Mouse (Mus musculus) liver, embryonic 12.5 days (tissue): ENCODE measurements at regions not wholly inside any gene's neighbourhood (a gene's known extent, or its start where the extent isn't known, plus 50 kb on each side); places are given as distances from the start of the nearest gene placed in this dataset.
A peak's percentile ranks its signal among the peaks of the same experiment; 100 is the strongest.

ENCODE experiments used
- ATAC-seq: fragments of 200-750 bp; cut with Nextera tagmentation; 2 replicates; pipeline ENCODE4 v1.8.0; 2017; ENCODE audit warnings: moderate number of reproducible peaks, mild to moderate bottlenecking, moderate library complexity
- H3K27ac ChIP-seq: fragments of 300-500 bp; sonication (generic); 2 replicates; pipeline ENCODE4 v1.5.1; 2016; ENCODE audit warnings: mild to moderate bottlenecking
- H3K27me3 ChIP-seq: fragments of 300-500 bp; sonication (generic); replicated peaks from 2 replicates; pipeline ENCODE4 v1.6.1; 2016; ENCODE audit warnings: mild to moderate bottlenecking, moderate library complexity
- H3K36me3 ChIP-seq: fragments of 300-500 bp; sonication (generic); 2 replicates; pipeline ENCODE4 v1.6.1; 2016; ENCODE audit warnings: mild to moderate bottlenecking, moderate library complexity
- H3K4me1 ChIP-seq: fragments of 300-500 bp; sonication (generic); 2 replicates; pipeline ENCODE4 v1.6.1; 2016
- H3K4me2 ChIP-seq: fragments of 300-500 bp; sonication (generic); 2 replicates; pipeline ENCODE4 v1.6.1; 2016; ENCODE audit warnings: mild to moderate bottlenecking, moderate library complexity
- H3K4me3 ChIP-seq: fragments of 300-500 bp; sonication (generic); 2 replicates; pipeline ENCODE4 v1.5.1; 2016; ENCODE audit warnings: mild to moderate bottlenecking, moderate library complexity
- H3K9ac ChIP-seq: fragments of 300-500 bp; sonication (generic); 2 replicates; pipeline ENCODE4 v1.6.1; 2016; ENCODE audit warnings: mild to moderate bottlenecking, moderate library complexity
- H3K9me3 ChIP-seq: fragments of 300-500 bp; sonication (generic); replicated peaks from 2 replicates; pipeline ENCODE4 v1.6.1; 2016; ENCODE audit warnings: mild to moderate bottlenecking, moderate library complexity
- WGBS: fragments of 180-500 bp; shearing (Covaris S2); methylation state at CpG from one replicate; pipeline ENCODE4 v1.1.7; 2016; ENCODE audit not compliant: insufficient replicate concordance; 5-methylcytosine and 5-hydroxymethylcytosine counted together

- Histone ChIP-seq H3K9me3 (no peaks in the 10 kb centered on the region), H3K27ac (no peak overlapping the region), H3K4me2 (no peak overlapping the region), H3K36me3 (no peaks in the 10 kb centered on the region), H3K4me3 (no peak overlapping the region), H3K27me3 (no peaks in the 10 kb centered on the region), H3K4me1 (no peaks in the 10 kb centered on the region), H3K9ac (no peak overlapping the region)
- WGBS: 48% methylated on average over 1 of the region's 1 CpGs
- ATAC-seq: no peak
Observed at GRCm38 (mm10) chr2:75442632-75443031, 216.4 kb upstream of the Hnrnpa3 start.

GRCm38 (mm10) chr2:75445189-75445588 is 213.9 kb upstream of the Hnrnpa3 start:
- Histone ChIP-seq H3K27ac (no peak overlapping the region), H3K4me1 (no peaks in the 10 kb centered on the region), H3K4me3 (no peak overlapping the region), H3K36me3 (no peaks in the 10 kb centered on the region), H3K27me3 (no peaks in the 10 kb centered on the region), H3K9ac (no peak overlapping the region), H3K4me2 (no peak overlapping the region), H3K9me3 (no peaks in the 10 kb centered on the region)
- no peak for ATAC-seq

GRCm38 (mm10) chr2:75446996-75447715 is 211.9 kb upstream of the Hnrnpa3 start:
- Histone ChIP-seq H3K9me3 (no peaks in the 10 kb centered on the region), H3K4me1 (no peaks in the 10 kb centered on the region; the same call in 1 of the 2 replicates), H3K9ac (no peak overlapping the region), H3K4me2 (no peak overlapping the region), H3K27me3 (no peaks in the 10 kb centered on the region), H3K36me3 (no peaks in the 10 kb centered on the region), H3K27ac (no peak overlapping the region), H3K4me3 (no peak overlapping the region)
- no peak for ATAC-seq
- 51% methylated on average over 7 of the region's 7 CpGs for WGBS

- Histone ChIP-seq H3K36me3 (no peaks in the 10 kb centered on the region), H3K4me2 (no peak overlapping the region), H3K27me3 (no peaks in the 10 kb centered on the region), H3K9me3 (no peaks in the 10 kb centered on the region), H3K9ac (no peak overlapping the region), H3K4me3 (no peak overlapping the region), H3K4me1 (no peaks in the 10 kb centered on the region; the same call in 1 of the 2 replicates), H3K27ac (no peak overlapping the region)
- WGBS: 65% methylated on average over 5 of the region's 5 CpGs
- ATAC-seq: no peak
Observed at GRCm38 (mm10) chr2:75448221-75448620, 210.8 kb upstream of the Hnrnpa3 start.

- no peaks in the 10 kb centered on the region for H3K27me3 ChIP-seq
- no peak overlapping the region for H3K9ac ChIP-seq
- no peaks in the 10 kb centered on the region for H3K36me3 ChIP-seq
- WGBS: 45% methylated on average over 8 of the region's 8 CpGs
- peak; percentile 55; the same call in 1 of the 2 replicates for ATAC-seq
- H3K4me1 ChIP-seq: no peaks in the 10 kb centered on the region; the same call in 1 of the 2 replicates
- no peaks in the 10 kb centered on the region for H3K9me3 ChIP-seq
- H3K4me2 ChIP-seq: no peak overlapping the region
- H3K27ac ChIP-seq: no peak overlapping the region
- H3K4me3 ChIP-seq: no peak overlapping the region
Observed at GRCm38 (mm10) chr2:75451846-75452267, 207.2 kb upstream of the Hnrnpa3 start.

GRCm38 (mm10) chr2:75452274-75453148 is 206.6 kb upstream of the Hnrnpa3 start:
- Histone ChIP-seq H3K36me3 (no peaks in the 10 kb centered on the region), H3K27me3 (no peaks in the 10 kb centered on the region)
- no peak for ATAC-seq

GRCm38 (mm10) chr2:75455481-75455880 is 203.6 kb upstream of the Hnrnpa3 start:
- Histone ChIP-seq H3K36me3 (no peaks in the 10 kb centered on the region), H3K9me3 (no peaks in the 10 kb centered on the region), H3K9ac (no peak overlapping the region), H3K4me3 (no peak overlapping the region), H3K27ac (no peak overlapping the region), H3K27me3 (no peaks in the 10 kb centered on the region), H3K4me2 (no peak overlapping the region), H3K4me1 (no peaks in the 10 kb centered on the region; the same call in 1 of the 2 replicates)
- 80% methylated on average over 9 of the region's 9 CpGs for WGBS
- ATAC-seq: no peak

More at GRCm38 (mm10) chr2:75452274-75453148, 206.6 kb upstream of the Hnrnpa3 start:
- Histone ChIP-seq H3K4me3 (no peak overlapping the region), H3K9ac (no peak overlapping the region), H3K4me2 (no peak overlapping the region), H3K4me1 (no peaks in the 10 kb centered on the region; the same call in 1 of the 2 replicates), H3K27ac (no peak overlapping the region), H3K9me3 (no peaks in the 10 kb centered on the region)
- 69% methylated on average over 7 of the region's 7 CpGs for WGBS

- Histone ChIP-seq H3K4me3 (no peak overlapping the region), H3K27ac (no peak overlapping the region), H3K4me1 (no peaks in the 10 kb centered on the region; the same call in 1 of the 2 replicates), H3K36me3 (no peaks in the 10 kb centered on the region), H3K9ac (no peak overlapping the region), H3K9me3 (no peaks in the 10 kb centered on the region), H3K27me3 (no peaks in the 10 kb centered on the region), H3K4me2 (no peak overlapping the region)
- no peak for ATAC-seq
- WGBS: 68% methylated on average over 1 of the region's 1 CpGs
Observed at GRCm38 (mm10) chr2:75456272-75456671, 202.8 kb upstream of the Hnrnpa3 start.

- Histone ChIP-seq H3K36me3 (no peaks in the 10 kb centered on the region), H3K4me1 (no peaks in the 10 kb centered on the region), H3K9me3 (no peaks in the 10 kb centered on the region), H3K4me3 (no peak overlapping the region), H3K4me2 (no peak overlapping the region), H3K27me3 (no peaks in the 10 kb centered on the region), H3K27ac (no peak overlapping the region), H3K9ac (no peak overlapping the region)
- no peak for ATAC-seq
- WGBS: 66% methylated on average over 3 of the region's 3 CpGs
Observed at GRCm38 (mm10) chr2:75457423-75457822, 201.6 kb upstream of the Hnrnpa3 start.

GRCm38 (mm10) chr2:75458898-75459297 is 200.2 kb upstream of the Hnrnpa3 start:
- no peak overlapping the region for H3K4me3 ChIP-seq
- H3K4me2 ChIP-seq: no peak overlapping the region
- no peaks in the 10 kb centered on the region for H3K36me3 ChIP-seq
- no peaks in the 10 kb centered on the region for H3K4me1 ChIP-seq
- no peaks in the 10 kb centered on the region for H3K9me3 ChIP-seq
- no peak for ATAC-seq
- WGBS: 71% methylated on average over 3 of the region's 3 CpGs
- H3K27ac ChIP-seq: no peak overlapping the region
- H3K27me3 ChIP-seq: no peaks in the 10 kb centered on the region
- H3K9ac ChIP-seq: no peak overlapping the region

- Histone ChIP-seq H3K9me3 (no peaks in the 10 kb centered on the region), H3K9ac (no peak overlapping the region), H3K36me3 (no peaks in the 10 kb centered on the region), H3K27ac (no peak overlapping the region), H3K27me3 (no peaks in the 10 kb centered on the region), H3K4me2 (no peak overlapping the region), H3K4me1 (no peaks in the 10 kb centered on the region), H3K4me3 (no peak overlapping the region)
- no peak for ATAC-seq
- 65% methylated on average over 5 of the region's 5 CpGs for WGBS
Observed at GRCm38 (mm10) chr2:75460419-75460818, 198.6 kb upstream of the Hnrnpa3 start.

GRCm38 (mm10) chr2:75461019-75461418 is 198.0 kb upstream of the Hnrnpa3 start:
- H3K9me3 ChIP-seq: no peaks in the 10 kb centered on the region
- no peak for ATAC-seq
- no peaks in the 10 kb centered on the region for H3K36me3 ChIP-seq
- no peaks in the 10 kb centered on the region for H3K27me3 ChIP-seq
- no peak overlapping the region for H3K9ac ChIP-seq
- 62% methylated on average over 5 of the region's 5 CpGs for WGBS
- no peak overlapping the region for H3K4me2 ChIP-seq
- no peak overlapping the region for H3K27ac ChIP-seq
- no peak overlapping the region for H3K4me3 ChIP-seq
- H3K4me1 ChIP-seq: no peaks in the 10 kb centered on the region
